Mouse (Mus musculus) ES-CJ7 (cell line): Measurements from ENCODE around the gene Dnajc6.

Experiments
- DNase-seq: peaks from one replicate; pipeline ENCODE4 v3.0.0; 2011; ENCODE audit warnings: low read depth, low spot score

Gene Dnajc6

DNA sequence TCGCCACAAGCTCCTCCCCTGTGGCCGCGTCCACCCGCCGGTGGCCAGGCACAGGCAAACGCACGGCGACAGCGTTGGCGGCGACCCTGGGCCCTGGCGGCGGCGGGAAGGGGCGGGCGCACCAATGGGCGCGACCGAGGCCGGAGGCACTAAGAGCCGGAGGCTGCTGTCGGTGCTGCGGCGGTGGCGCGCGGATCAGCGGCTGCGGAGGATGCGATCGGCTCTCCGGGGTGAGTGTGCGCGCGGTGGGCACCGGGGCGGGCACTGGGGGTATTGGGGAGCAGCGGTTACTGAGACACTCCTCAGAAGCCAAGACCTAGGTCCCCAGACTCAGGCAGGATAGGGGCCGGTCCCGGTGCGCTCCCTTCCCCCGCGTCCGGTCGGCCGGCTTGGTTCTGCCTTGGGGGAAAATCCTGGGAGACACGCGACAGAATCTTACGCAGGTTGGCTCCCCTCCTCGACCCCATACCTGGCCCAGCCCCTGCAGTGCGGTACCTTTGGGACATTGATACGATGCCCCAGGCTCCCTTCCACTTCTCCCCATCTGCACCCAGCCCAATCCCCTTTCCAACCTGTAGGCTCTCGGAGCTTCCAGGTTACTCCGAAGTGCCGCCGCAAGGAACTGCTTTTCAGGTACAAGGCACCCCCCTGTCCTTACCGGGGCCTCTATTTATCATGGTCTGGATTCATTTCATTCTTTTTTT lies at the start of gene Dnajc6:
Gene Dnajc6, plus strand, starts transcription at position 115 of the 704 bp plus-strand sequence.
- DNase-seq, result peak; percentile 34

DNA sequence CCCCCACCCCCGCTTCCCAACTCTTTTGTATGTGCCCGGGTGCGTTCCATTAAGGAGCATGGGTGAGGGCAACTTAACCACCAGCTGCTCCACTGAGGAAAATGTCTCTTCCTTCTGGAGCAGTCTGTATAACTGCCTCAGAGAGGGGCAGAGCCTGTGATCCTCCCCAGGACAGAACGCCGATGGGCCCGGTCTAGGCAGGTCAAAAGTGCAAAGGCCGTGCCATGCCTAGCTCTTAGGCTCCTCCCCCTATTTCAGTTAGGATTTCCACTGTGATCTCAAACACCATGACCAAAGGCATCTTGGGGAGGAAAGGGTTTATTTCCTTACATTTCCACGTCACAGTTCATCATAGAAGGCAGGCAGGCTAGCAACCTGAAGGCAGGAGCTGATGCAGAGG lies 47.7 kb upstream of the Dnajc6 start:
- no peak for DNase-seq

DNA sequence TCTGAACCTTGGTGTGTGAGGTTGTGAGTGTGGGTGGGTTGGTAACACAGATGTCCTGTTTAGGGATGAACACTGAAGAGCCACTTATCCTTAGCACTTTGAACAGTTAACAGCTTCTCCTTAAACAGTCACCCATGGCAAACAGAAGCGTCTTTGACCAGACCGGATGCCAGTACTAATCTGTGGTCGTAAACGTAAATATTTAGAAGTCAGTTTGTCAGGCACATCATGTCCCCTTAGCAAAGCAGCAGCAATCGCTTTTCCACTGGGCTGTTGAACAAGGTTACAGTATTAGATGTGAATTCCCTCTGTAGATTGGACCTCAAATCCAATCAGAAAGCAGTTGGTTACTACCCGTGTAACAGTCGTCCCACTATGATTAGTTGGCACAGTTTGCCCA lies 47.1 kb upstream of the Dnajc6 start:
- DNase-seq, result no peak

GRCm38 (mm10) chr4:101450150-101450780 lies 46.2 kb upstream of the Dnajc6 start:
- no peak for DNase-seq

DNA sequence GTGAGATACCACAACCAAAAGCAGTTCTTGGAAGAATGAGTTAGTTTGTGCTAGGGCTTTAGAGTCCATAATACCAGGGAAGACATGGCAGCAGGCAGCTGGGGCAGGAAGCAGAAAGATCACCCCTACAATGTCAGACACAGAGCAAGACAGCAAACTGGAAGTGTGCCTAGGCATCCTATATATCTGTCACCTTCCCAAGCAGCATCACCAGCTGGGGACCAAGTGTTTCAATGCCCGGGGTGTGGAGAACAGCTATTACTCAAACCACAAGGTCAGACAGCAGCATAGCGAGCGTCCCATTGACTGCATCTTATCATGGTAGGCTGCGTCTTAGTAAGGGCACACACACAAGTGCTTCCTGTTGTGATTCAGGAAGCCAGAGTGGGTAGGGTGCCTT lies 45.4 kb upstream of the Dnajc6 start:
- no peak for DNase-seq

- DNase-seq, result no peak
Measured at GRCm38 (mm10) chr4:101452829-101453228, 43.6 kb upstream of the Dnajc6 start.

- no peak for DNase-seq
Measured at GRCm38 (mm10) chr4:101457176-101457575, 39.3 kb upstream of the Dnajc6 start.

GRCm38 (mm10) chr4:101458341-101458740 lies 38.1 kb upstream of the Dnajc6 start:
- peak; percentile 60 for DNase-seq

- no peak for DNase-seq
Measured at GRCm38 (mm10) chr4:101459358-101459757, 37.1 kb upstream of the Dnajc6 start.

- no peak for DNase-seq
Measured at GRCm38 (mm10) chr4:101460114-101460513, 36.3 kb upstream of the Dnajc6 start.

- DNase-seq, result no peak
Measured at GRCm38 (mm10) chr4:101462065-101462464, 34.4 kb upstream of the Dnajc6 start.

- DNase-seq, result peak; percentile 53
Measured at GRCm38 (mm10) chr4:101466264-101466663, 30.2 kb upstream of the Dnajc6 start.

- DNase-seq, result no peak
Measured at GRCm38 (mm10) chr4:101469242-101469641, 27.2 kb upstream of the Dnajc6 start.

DNA sequence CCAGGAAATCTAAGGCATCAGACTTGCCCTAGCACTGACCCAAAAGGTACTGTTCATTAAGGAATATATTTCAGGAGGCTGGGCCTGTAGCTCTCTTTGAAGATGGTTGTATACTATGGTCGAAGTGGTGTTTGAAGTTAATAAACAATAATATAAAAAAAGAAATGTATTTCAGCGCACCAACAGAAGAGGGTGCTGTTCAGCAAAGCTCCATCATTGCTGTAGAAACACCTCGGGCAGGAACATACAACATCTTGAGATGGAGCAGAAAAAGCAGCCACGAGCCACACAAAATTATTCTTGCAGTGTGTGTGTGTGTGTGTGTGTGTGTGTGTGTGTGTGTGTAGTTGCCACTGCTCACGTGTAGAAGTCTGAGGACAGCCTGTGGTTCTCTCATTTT lies 25.9 kb upstream of the Dnajc6 start:
- DNase-seq, result no peak

DNA sequence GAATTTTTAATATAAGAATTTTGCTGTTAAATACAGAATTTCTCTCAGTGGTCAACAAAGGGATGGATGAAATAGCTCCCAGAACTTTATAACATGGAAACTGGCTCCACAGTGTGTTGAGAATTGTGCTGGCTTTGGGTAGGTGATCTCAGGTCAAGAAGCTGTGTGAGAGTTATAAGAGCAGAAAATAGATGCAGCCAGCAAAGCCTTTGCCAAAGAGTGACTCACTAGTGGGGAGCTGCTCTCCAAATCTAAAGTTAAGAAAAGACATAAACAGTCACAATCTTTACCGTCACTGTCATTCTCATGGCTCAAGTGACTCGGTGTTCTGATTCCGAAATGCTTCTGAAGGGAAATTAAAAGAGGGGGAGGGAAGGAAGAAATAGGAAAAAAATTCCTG lies 23.7 kb upstream of the Dnajc6 start:
- DNase-seq, result no peak

DNA sequence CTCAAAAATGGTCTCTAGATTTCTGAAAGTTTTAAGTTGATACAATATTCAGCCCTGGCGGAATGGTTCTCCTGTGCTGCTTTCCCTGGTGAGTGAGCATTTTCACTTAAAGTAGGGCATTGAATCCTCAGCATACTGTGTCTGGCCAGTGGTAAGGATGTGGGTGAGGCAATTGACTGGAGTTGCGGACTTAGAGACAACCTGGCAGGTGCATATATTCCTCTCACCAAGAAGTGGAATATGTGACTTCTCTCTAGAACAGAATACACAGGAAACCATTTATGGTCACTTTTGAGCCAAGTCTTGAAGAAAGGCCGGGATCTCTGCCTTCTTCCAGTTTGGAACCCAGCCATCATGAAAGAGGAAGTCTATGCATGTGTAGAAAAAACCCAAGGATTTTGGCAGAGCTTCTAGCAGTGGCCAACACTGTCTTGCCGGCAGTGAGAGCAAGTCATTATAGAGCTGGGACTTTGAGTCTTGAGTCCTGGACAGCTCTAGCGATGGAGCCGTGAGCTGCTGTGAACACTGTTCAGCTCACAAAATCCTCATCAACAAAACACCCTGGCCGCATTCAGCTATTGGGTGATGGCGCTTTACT lies 6.0 kb upstream of the Dnajc6 start:
- no peak for DNase-seq

- DNase-seq, result no peak
Measured at GRCm38 (mm10) chr4:101491704-101492103, 4.7 kb upstream of the Dnajc6 start.

DNA sequence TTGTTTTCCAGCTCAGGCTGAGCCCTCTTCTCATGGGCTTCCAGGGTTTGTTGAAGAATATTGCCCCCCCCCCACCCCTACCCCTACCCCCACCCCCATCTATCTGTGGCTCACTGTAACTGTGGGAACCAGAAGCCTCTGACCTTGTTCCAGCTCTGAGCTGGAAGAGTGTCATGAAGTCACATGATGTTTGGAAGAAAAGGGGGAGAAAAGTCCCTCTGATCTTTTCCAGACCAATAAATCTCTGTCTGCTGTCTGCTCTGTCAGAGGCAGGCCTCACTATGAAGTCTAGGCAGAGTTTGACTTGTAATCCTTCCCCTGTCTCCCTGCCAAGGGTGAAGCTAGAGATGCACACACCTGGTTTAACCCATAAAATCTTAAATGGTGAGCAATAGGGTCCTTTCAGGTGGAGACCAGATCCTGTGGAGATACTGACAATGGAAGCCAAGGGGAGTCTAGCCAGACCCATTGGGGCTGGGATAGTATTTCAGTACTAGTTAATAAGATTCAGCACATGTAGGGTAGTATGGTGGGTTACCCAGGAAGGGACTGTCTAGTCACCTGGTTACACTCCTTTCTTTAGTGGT lies 2.7 kb upstream of the Dnajc6 start:
- peak; percentile 27 for DNase-seq

GRCm38 (mm10) chr4:101496188-101496533 lies 287 bp upstream of the Dnajc6 start:
- DNase-seq, result peak; percentile 32

GRCm38 (mm10) chr4:101497336-101497735 lies 888 bp downstream of the Dnajc6 start:
- DNase-seq, result peak; percentile 23

DNA sequence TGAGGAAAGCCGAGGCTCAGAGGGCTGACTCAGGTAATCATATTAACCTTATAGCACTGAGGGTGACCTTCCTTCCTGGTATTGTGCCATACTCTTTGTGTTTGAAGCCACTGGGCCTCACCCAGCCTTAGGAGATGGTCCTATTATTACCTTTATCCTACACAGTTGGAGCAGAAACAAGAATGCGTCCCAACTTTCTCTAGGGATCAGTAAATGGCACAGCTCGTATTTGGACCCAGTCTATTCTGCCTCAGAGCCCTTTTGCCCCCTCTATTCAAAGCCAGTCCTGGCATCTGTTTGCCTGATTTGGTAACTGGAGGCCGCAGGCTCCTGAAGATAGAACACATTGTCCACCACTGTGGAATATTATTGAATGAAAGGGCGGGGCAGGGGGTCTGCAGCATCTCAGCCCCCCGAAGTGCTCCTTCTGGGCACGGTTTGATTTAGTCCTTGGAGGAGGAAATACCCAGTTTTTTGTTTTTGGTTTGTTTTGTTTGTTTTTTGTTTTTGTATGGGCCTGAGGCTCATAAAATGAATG lies 8.1 kb downstream of the Dnajc6 start:
- DNase-seq, result no peak

DNA sequence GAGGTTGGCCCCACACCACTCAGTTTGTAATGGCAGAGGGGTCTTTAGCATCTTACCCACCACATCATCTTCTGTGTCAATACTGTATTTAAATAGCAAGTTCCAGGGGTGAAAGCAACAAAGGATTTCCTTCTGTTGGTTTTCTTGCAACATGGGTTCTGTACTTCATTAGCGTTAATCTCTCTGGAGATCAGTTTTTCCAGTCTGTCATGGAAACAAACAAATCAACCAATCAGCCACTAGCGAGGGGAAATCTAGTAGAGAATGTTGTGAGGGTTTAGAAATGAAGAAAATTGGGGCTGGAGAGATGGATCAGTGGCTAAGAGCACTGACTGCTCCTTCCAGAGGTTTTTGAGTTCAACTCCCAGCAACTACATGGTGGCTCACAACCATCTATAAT lies 9.5 kb downstream of the Dnajc6 start:
- DNase-seq, result no peak
